Mouse (Mus musculus) kidney, postnatal 4 days (tissue): ENCODE results near the gene Ablim1.

Experiments
- DNase-seq, 2 experiments: peaks; one replicate each; pipeline ENCODE4 v3.0.0; 2021; ENCODE audit warnings: mixed read lengths in 2 of 2

The Ablim1 gene

GRCm38 (mm10) chr19:57340900-57341742 lies 26.4 kb upstream of the Ablim1 start:
- DNase-seq: no peak

- no peak for DNase-seq
These were observed 24.7 kb upstream of the Ablim1 start for GRCm38 (mm10) chr19:57339281-57339864.

- no peak for DNase-seq
These were observed 20.4 kb upstream of the Ablim1 start for GRCm38 (mm10) chr19:57335135-57335534.

- DNase-seq: no peak
These were observed 18.6 kb upstream of the Ablim1 start for GRCm38 (mm10) chr19:57333356-57333755.

- no peak for DNase-seq
These were observed 16.5 kb upstream of the Ablim1 start for GRCm38 (mm10) chr19:57331237-57331636.

- no peak for DNase-seq
These were observed 15.6 kb upstream of the Ablim1 start for GRCm38 (mm10) chr19:57330309-57330708.

GRCm38 (mm10) chr19:57328792-57329191 lies 14.1 kb upstream of the Ablim1 start:
- DNase-seq: peak; percentile 59 to 65

- no peak for DNase-seq
These were observed 13.6 kb upstream of the Ablim1 start for GRCm38 (mm10) chr19:57328269-57328668.

- no peak for DNase-seq
These were observed 13.0 kb upstream of the Ablim1 start for GRCm38 (mm10) chr19:57327679-57328078.

- DNase-seq: peak; percentile 88
These were observed 11.1 kb upstream of the Ablim1 start for GRCm38 (mm10) chr19:57325748-57326300.

- DNase-seq: no peak
These were observed 8.4 kb upstream of the Ablim1 start for GRCm38 (mm10) chr19:57323087-57323486.

- DNase-seq: no peak
These were observed 7.8 kb upstream of the Ablim1 start for GRCm38 (mm10) chr19:57322491-57322890.

- no peak for DNase-seq
These were observed 7.1 kb upstream of the Ablim1 start for GRCm38 (mm10) chr19:57321839-57322238.

- DNase-seq: no peak
These were observed 6.1 kb upstream of the Ablim1 start for GRCm38 (mm10) chr19:57320656-57321382.

GRCm38 (mm10) chr19:57316597-57316996 lies 1.9 kb upstream of the Ablim1 start:
- no peak for DNase-seq

- DNase-seq: no peak
These were observed 370 bp upstream of the Ablim1 start for GRCm38 (mm10) chr19:57315013-57315565.

GRCm38 (mm10) chr19:57313891-57314345 lies 801 bp downstream of the Ablim1 start:
- DNase-seq: no peak

GRCm38 (mm10) chr19:57313226-57313625 lies 1.5 kb downstream of the Ablim1 start:
- DNase-seq: peak in 1 of 2 experiments; percentile 33

- DNase-seq: no peak
These were observed 4.7 kb downstream of the Ablim1 start for GRCm38 (mm10) chr19:57309980-57310379.

- DNase-seq: no peak
These were observed 8.1 kb downstream of the Ablim1 start for GRCm38 (mm10) chr19:57306601-57307000.

- no peak for DNase-seq
These were observed 8.7 kb downstream of the Ablim1 start for GRCm38 (mm10) chr19:57305972-57306371.

GRCm38 (mm10) chr19:57304666-57305065 lies 10.1 kb downstream of the Ablim1 start:
- DNase-seq: no peak

GRCm38 (mm10) chr19:57301961-57302395 lies 12.7 kb downstream of the Ablim1 start:
- peak; percentile 26 to 38 for DNase-seq
